Mouse (Mus musculus) liver, adult 2 months (tissue): ENCODE data around the gene Tmem164. TPM values are rescaled to one million over a fixed set of nuclear protein-coding genes. Genes with fewer than 3 reads are reported as not detected.

Experiments
- DNase-seq: peaks from one replicate; pipeline ENCODE4 v3.0.0-alpha.2; 2011; ENCODE audit warnings: low read depth, low spot score; ENCODE audit errors: extremely low read depth
- H3K27ac ChIP-seq: fragments of 200-500 bp; replicated peaks from 2 replicates; pipeline ENCODE4 v1.5.1; 2012; ENCODE audit warnings: low read depth, mild to moderate bottlenecking, control low read depth, inconsistent platforms, low read length; ENCODE audit not compliant: insufficient read depth
- H3K27me3 ChIP-seq: fragments of 200-500 bp; 2 replicates; pipeline ENCODE4 v1.6.1; 2012; ENCODE audit warnings: mild to moderate bottlenecking, moderate library complexity, low read length, inconsistent platforms; ENCODE audit not compliant: control insufficient read depth, insufficient read depth
- H3K36me3 ChIP-seq: fragments of 200-500 bp; 2 replicates; pipeline ENCODE4 v1.6.1; 2012; ENCODE audit warnings: low read length, inconsistent platforms; ENCODE audit not compliant: control insufficient read depth, insufficient read depth
- H3K4me1 ChIP-seq: fragments of 200-500 bp; 2 replicates; pipeline ENCODE4 v1.6.1; 2011; ENCODE audit warnings: low read length; ENCODE audit not compliant: control insufficient read depth, insufficient read depth
- H3K4me3 ChIP-seq: fragments of 200-500 bp; 2 replicates; pipeline ENCODE4 v1.5.1; 2011; ENCODE audit warnings: low read depth, mild to moderate bottlenecking, control low read depth, low read length, moderate library complexity; ENCODE audit not compliant: insufficient read depth
- H3K79me2 ChIP-seq: fragments of 200-500 bp; 2 replicates; pipeline ENCODE4 v1.6.1; 2012; ENCODE audit warnings: inconsistent platforms, mild to moderate bottlenecking, low read length, moderate library complexity; ENCODE audit not compliant: control insufficient read depth, insufficient read depth
- H3K9ac ChIP-seq: fragments of 200-500 bp; 2 replicates; pipeline ENCODE4 v1.6.1; 2012; ENCODE audit warnings: low read depth, mild to moderate bottlenecking, control low read depth, inconsistent platforms, low read length
- CTCF ChIP-seq: fragments of 200-500 bp; IDR thresholded peaks from 2 replicates; pipeline ENCODE4 v1.5.1; 2011; ENCODE audit warnings: low read depth, low read length, control low read depth
- POLR2A ChIP-seq: fragments of 200-500 bp; IDR thresholded peaks from 2 replicates; pipeline ENCODE4 v1.6.1; 2011; ENCODE audit warnings: low read length, control low read depth; ENCODE audit not compliant: insufficient read depth; ENCODE audit errors: extremely low read depth
- WGBS: fragments of 180-500 bp; shearing (Covaris S2); methylation state at CpG from one replicate; pipeline ENCODE4 v1.1.7; 2018; 5-methylcytosine and 5-hydroxymethylcytosine counted together
- polyA plus RNA-seq: library from polyadenylated mRNA; depleted of rRNA; stranded (reverse); fragments of >200 nt; gene quantifications from 2 replicates; pipeline ENCODE4 v1.2.3, GENCODE M21; 2012
- total RNA-seq: library from RNA; depleted of rRNA; stranded (reverse); fragments of >200 nt; gene quantifications from 2 replicates; pipeline ENCODE4 v1.2.3, GENCODE M21; 2014

Gene Tmem164
- total and polyA plus RNA-seq, 2 experiments = 5.3 to 8.4 TPM

GRCm38 (mm10) chrX:142808411-142808810 lies 127.2 kb downstream of the Tmem164 start:
- H3K79me2 ChIP-seq = no peaks in the 10 kb centered on the region
- H3K4me3 ChIP-seq = no peak overlapping the region
- no peaks in the 10 kb centered on the region for H3K36me3 ChIP-seq
- no peaks in the 10 kb centered on the region for H3K27me3 ChIP-seq
- DNase-seq = peak; percentile 17
- H3K4me1 ChIP-seq = no peaks in the 10 kb centered on the region
- no peak overlapping the region for H3K9ac ChIP-seq
- TF ChIP-seq CTCF (peak; percentile 37; the same call in 1 of the 2 replicates), POLR2A (no peak)
- no peak overlapping the region for H3K27ac ChIP-seq
- WGBS = 51% methylated on average over 9 of the region's 9 CpGs

DNA sequence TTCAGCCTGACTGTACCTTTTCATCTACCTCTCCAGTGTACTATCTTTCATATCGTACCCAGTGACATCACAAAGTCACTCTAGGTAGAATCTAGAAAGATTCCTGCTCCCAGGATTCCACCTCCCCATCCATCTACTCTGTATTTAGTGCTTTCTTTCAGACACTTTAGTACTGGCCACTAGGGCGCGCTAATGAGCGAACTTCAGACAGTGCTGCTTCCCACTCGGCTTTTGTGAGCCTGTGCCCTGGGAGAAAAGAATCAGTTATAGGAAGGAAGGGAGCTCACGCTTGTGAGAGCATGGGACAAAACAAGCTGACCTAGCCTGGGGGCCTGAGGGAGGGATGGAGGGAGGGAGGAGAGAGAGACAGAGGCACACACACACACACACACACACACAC lies 131.9 kb downstream of the Tmem164 start:
- 37% methylated on average over 6 of the region's 6 CpGs for WGBS
- Histone ChIP-seq H3K27ac (no peak overlapping the region), H3K4me1 (no peaks in the 10 kb centered on the region), H3K79me2 (no peaks in the 10 kb centered on the region), H3K9ac (no peak overlapping the region), H3K4me3 (no peak overlapping the region), H3K27me3 (no peaks in the 10 kb centered on the region), H3K36me3 (no peaks in the 10 kb centered on the region)
- no peak for DNase-seq
- TF ChIP-seq CTCF (peak; percentile 44; the same call in 1 of the 2 replicates), POLR2A (no peak)

DNA sequence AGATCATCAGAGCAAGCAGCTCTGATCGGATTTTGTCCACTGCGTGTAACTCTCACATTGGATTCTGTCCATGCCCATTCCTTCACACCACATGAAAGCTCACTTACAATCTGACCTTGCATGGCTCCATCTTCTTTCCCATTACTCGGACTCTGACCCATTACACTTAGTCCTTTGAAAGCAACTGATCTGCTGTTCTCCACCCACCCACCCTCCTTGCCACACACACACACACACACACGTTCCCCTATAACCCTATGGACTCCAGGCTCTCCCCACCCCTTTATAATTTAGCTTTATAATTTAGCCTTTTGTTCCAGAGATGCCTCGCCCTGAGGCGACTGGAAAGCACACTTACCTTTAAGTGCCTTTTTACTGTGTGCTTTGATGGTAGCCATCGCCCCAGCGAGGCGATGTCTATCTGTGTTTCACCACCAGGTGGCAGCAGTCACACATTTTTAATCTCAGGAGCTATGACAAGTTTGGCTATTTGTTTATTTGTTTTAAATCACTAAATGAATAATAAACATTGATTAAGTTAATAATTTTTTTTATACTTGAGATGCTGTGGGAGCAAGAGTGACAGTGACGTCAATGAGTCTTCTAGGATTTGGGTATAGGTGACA lies 137.0 kb downstream of the Tmem164 start:
- Histone ChIP-seq H3K79me2 (no peaks in the 10 kb centered on the region), H3K27me3 (no peaks in the 10 kb centered on the region), H3K36me3 (no peaks in the 10 kb centered on the region), H3K27ac (no peak overlapping the region), H3K4me1 (no peaks in the 10 kb centered on the region; the same call in 1 of the 2 replicates), H3K9ac (no peak overlapping the region), H3K4me3 (no peak overlapping the region)
- WGBS = 51% methylated on average over 10 of the region's 10 CpGs
- no peak for TF ChIP-seq POLR2A
- TF ChIP-seq CTCF = peak; percentile 58
- DNase-seq = peak; percentile 19

GRCm38 (mm10) chrX:142821239-142821638 lies 140.0 kb downstream of the Tmem164 start:
- Histone ChIP-seq H3K36me3 (no peaks in the 10 kb centered on the region), H3K4me1 (no peaks in the 10 kb centered on the region; the same call in 1 of the 2 replicates), H3K9ac (no peak overlapping the region), H3K27ac (no peak overlapping the region), H3K79me2 (no peaks in the 10 kb centered on the region), H3K4me3 (no peak overlapping the region), H3K27me3 (no peaks in the 10 kb centered on the region)
- DNase-seq = no peak
- TF ChIP-seq POLR2A = no peak
- no peak for TF ChIP-seq CTCF
- WGBS = 83% methylated on average over 6 of the region's 6 CpGs

GRCm38 (mm10) chrX:142821846-142822245 lies 140.6 kb downstream of the Tmem164 start:
- H3K79me2 ChIP-seq = no peaks in the 10 kb centered on the region
- WGBS = 23% methylated on average over 3 of the region's 3 CpGs

DNA sequence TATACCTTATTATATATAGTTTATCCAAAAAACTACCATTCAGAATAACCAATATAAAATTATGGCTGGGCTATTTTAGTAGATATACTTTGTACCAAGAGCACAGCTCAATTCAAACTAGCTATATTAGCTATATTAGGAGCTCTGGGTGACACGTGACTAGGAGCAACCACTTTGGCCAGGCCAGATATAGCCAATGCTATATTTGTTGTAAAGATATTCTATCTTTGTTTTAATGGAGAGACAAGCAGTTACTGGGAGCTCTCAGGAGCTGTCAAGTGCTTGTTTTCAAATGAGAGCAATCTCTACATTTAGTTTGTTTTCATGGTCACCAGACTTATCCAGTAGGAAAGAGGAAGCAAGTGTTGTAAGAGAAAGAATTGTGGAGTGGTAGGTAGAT lies 144.1 kb downstream of the Tmem164 start:
- H3K36me3 ChIP-seq = no peaks in the 10 kb centered on the region
- H3K9ac ChIP-seq = no peak overlapping the region
- H3K4me1 ChIP-seq = no peaks in the 10 kb centered on the region; the same call in 1 of the 2 replicates
- no peak for DNase-seq
- no peak for TF ChIP-seq POLR2A
- no peak for TF ChIP-seq CTCF
- 85% methylated on average over 1 of the region's 1 CpGs for WGBS
- H3K4me3 ChIP-seq = no peak overlapping the region
- H3K27ac ChIP-seq = no peak overlapping the region
- no peaks in the 10 kb centered on the region for H3K27me3 ChIP-seq
- no peaks in the 10 kb centered on the region for H3K79me2 ChIP-seq

More at GRCm38 (mm10) chrX:142821846-142822245, 140.6 kb downstream of the Tmem164 start:
- TF ChIP-seq CTCF (peak; percentile 30; the same call in 1 of the 2 replicates), POLR2A (no peak)
- H3K4me1 ChIP-seq = no peaks in the 10 kb centered on the region; the same call in 1 of the 2 replicates
- H3K4me3 ChIP-seq = no peak overlapping the region
- no peak overlapping the region for H3K9ac ChIP-seq
- H3K27ac ChIP-seq = no peak overlapping the region
- DNase-seq = peak; percentile 8
- H3K27me3 ChIP-seq = no peaks in the 10 kb centered on the region
- no peaks in the 10 kb centered on the region for H3K36me3 ChIP-seq
